Mouse (Mus musculus) C2C12 (cell line): ENCODE measurements at regions not wholly inside any gene's neighbourhood (a gene's known extent, or its start where the extent isn't known, plus 50 kb on each side); places are given as distances from the start of the nearest gene placed in this dataset.

Experiments
- H3K27me3 ChIP-seq: one replicate; pipeline ENCODE4 v1.6.1; 2011; ENCODE audit not compliant: control insufficient read depth, insufficient read depth, insufficient read length
- H3K36me3 ChIP-seq: one replicate; pipeline ENCODE4 v1.6.1; 2011; ENCODE audit not compliant: control insufficient read depth, insufficient read depth
- H3K4me3 ChIP-seq: one replicate; pipeline ENCODE4 v1.5.1; 2011; ENCODE audit warnings: mild to moderate bottlenecking, control low read depth; ENCODE audit not compliant: poor library complexity, insufficient read depth, severe bottlenecking
- H3K79me2 ChIP-seq: one replicate; pipeline ENCODE4 v1.6.1; 2011; ENCODE audit not compliant: control insufficient read depth, insufficient read depth
- H3K79me3 ChIP-seq: one replicate; pipeline ENCODE4 v1.6.1; 2011; ENCODE audit warnings: low read depth, control low read depth
- H3ac ChIP-seq: one replicate; pipeline ENCODE3; 2011; ENCODE audit warnings: low read depth; ENCODE audit not compliant: control insufficient read depth, insufficient read length
- CEBPB ChIP-seq: IDR thresholded peaks from one replicate; pipeline ENCODE4 v1.6.1; 2011; ENCODE audit warnings: low read depth, mild to moderate bottlenecking, control low read depth, moderate library complexity
- CTCF ChIP-seq: IDR thresholded peaks from one replicate; pipeline ENCODE4 v1.5.1; 2011; ENCODE audit not compliant: control insufficient read depth, insufficient read depth, insufficient read length
- FOSL1 ChIP-seq: IDR thresholded peaks from one replicate; pipeline ENCODE4 v1.8.0; 2011; ENCODE audit warnings: mild to moderate bottlenecking, low read length; ENCODE audit not compliant: poor library complexity, insufficient read depth, severe bottlenecking
- MAX ChIP-seq: IDR thresholded peaks from one replicate; pipeline ENCODE4 v1.6.1; 2011; ENCODE audit warnings: mild to moderate bottlenecking, control low read depth
- MYOD1 ChIP-seq: IDR thresholded peaks from one replicate; pipeline ENCODE4 v1.6.1; 2011; ENCODE audit warnings: low read depth; ENCODE audit not compliant: control insufficient read depth, insufficient read length
- MYOG ChIP-seq: IDR thresholded peaks from one replicate; pipeline ENCODE4 v1.6.1; 2011; ENCODE audit not compliant: control insufficient read depth, insufficient read length; ENCODE audit errors: extremely low read depth
- USF1 ChIP-seq: IDR thresholded peaks from one replicate; pipeline ENCODE4 v1.6.1; 2011; ENCODE audit warnings: low read depth, mild to moderate bottlenecking, control low read depth, moderate library complexity

GRCm38 (mm10) chr2:160060091-160060490, 273.9 kb downstream of the Gm826 start:
- no peak overlapping the region for H3K4me3 ChIP-seq
- H3K79me3 ChIP-seq: no peaks in the 10 kb centered on the region
- H3K79me2 ChIP-seq: no peaks in the 10 kb centered on the region
- TF ChIP-seq CEBPB (no peak), USF1 (no peak), FOSL1 (no peak), CTCF (no peak)
- no peaks in the 10 kb centered on the region for H3K27me3 ChIP-seq
- H3K36me3 ChIP-seq: no peaks in the 10 kb centered on the region
- no peak overlapping the region for H3ac ChIP-seq

- Histone ChIP-seq H3K79me2 (no peaks in the 10 kb centered on the region), H3ac (no peak overlapping the region), H3K79me3 (no peaks in the 10 kb centered on the region), H3K4me3 (no peak overlapping the region), H3K36me3 (no peaks in the 10 kb centered on the region), H3K27me3 (no peaks in the 10 kb centered on the region)
- no peak for TF ChIP-seq USF1
- TF ChIP-seq FOSL1: no peak
- TF ChIP-seq CTCF: no peak
- no peak for TF ChIP-seq MYOD1
- no peak for TF ChIP-seq MAX
- TF ChIP-seq CEBPB: no peak
- no peak for TF ChIP-seq MYOG
Observed at GRCm38 (mm10) chr2:160057211-160057610, 276.8 kb downstream of the Gm826 start.

GRCm38 (mm10) chr2:160054411-160054810, 279.6 kb downstream of the Gm826 start:
- Histone ChIP-seq H3K79me2 (no peaks in the 10 kb centered on the region), H3K36me3 (no peaks in the 10 kb centered on the region), H3K79me3 (no peaks in the 10 kb centered on the region), H3K4me3 (no peak overlapping the region), H3ac (no peak overlapping the region), H3K27me3 (no peaks in the 10 kb centered on the region)
- TF ChIP-seq MYOD1 (no peak), CTCF (no peak), USF1 (no peak), CEBPB (no peak), FOSL1 (no peak), MYOG (no peak), MAX (no peak)

- Histone ChIP-seq H3K79me2 (no peaks in the 10 kb centered on the region), H3ac (no peak overlapping the region), H3K4me3 (no peak overlapping the region), H3K79me3 (no peaks in the 10 kb centered on the region), H3K36me3 (no peaks in the 10 kb centered on the region), H3K27me3 (no peaks in the 10 kb centered on the region)
- TF ChIP-seq CEBPB (no peak), FOSL1 (no peak), MYOG (no peak), MAX (no peak)
Observed at GRCm38 (mm10) chr2:160048286-160048685, 285.7 kb downstream of the Gm826 start.

- H3K36me3 ChIP-seq: no peaks in the 10 kb centered on the region
- H3K79me2 ChIP-seq: no peaks in the 10 kb centered on the region
- TF ChIP-seq MYOG (no peak), FOSL1 (no peak), MYOD1 (no peak), CEBPB (no peak)
- H3K79me3 ChIP-seq: no peaks in the 10 kb centered on the region
- no peaks in the 10 kb centered on the region for H3K27me3 ChIP-seq
- no peak overlapping the region for H3ac ChIP-seq
- no peak overlapping the region for H3K4me3 ChIP-seq
Observed at GRCm38 (mm10) chr2:160046881-160047543, 286.9 kb downstream of the Gm826 start.

- Histone ChIP-seq H3K27me3 (no peaks in the 10 kb centered on the region), H3K79me2 (no peaks in the 10 kb centered on the region), H3K79me3 (no peaks in the 10 kb centered on the region), H3ac (no peak overlapping the region), H3K4me3 (no peak overlapping the region), H3K36me3 (no peaks in the 10 kb centered on the region)
- no peak for TF ChIP-seq CEBPB
- TF ChIP-seq MAX: no peak
- no peak for TF ChIP-seq CTCF
- TF ChIP-seq FOSL1: no peak
- no peak for TF ChIP-seq MYOG
- no peak for TF ChIP-seq MYOD1
- TF ChIP-seq USF1: no peak
Observed at GRCm38 (mm10) chr2:160044591-160044990, 289.4 kb downstream of the Gm826 start.
